Mouse (Mus musculus) liver, embryonic 14 days (tissue): Measurements from ENCODE around the gene Ankdd1a. TPM values are rescaled to one million over a fixed set of nuclear protein-coding genes. Genes with fewer than 3 reads are reported as not detected.

Experiments
- polyA plus RNA-seq: library from polyadenylated mRNA; depleted of rRNA; stranded (reverse); fragments of >200 nt; gene quantifications from 2 replicates; pipeline ENCODE4 v1.2.3, GENCODE M21; 2012; rRNA removed

The Ankdd1a gene
- polyA plus RNA-seq: 0.03 TPM in 1 of 2 replicates, not detected in the other

GRCm38 (mm10) chr9:65519807-65520504, at the start of gene Ankdd1a:
TSS of gene Ankdd1a (minus strand) at chr9:65520193.

GRCm38 (mm10) chr9:65460732-65461442, 59.1 kb downstream of the Ankdd1a start, which contains the start of gene Spg21:
TSS of gene Spg21 (plus strand) at chr9:65460947.

Other genes starting within 250 kb of the Ankdd1a start
- gene Clpx, start 225.9 kb downstream of the Ankdd1a start, polyA plus RNA-seq: 11.1 and 12.7 TPM in 2 replicates
- 4.6 and 5.3 TPM in 2 replicates for gene Pdcd7, start 174.1 kb downstream of the Ankdd1a start, polyA plus RNA-seq
- 0.07 and 0.22 TPM in 2 replicates for gene Ubap1l, start 159.2 kb downstream of the Ankdd1a start, polyA plus RNA-seq
- 0.02 and 0.05 TPM in 2 replicates for gene Kbtbd13, start 128.5 kb downstream of the Ankdd1a start, polyA plus RNA-seq
- gene Rasl12, start 121.7 kb downstream of the Ankdd1a start, polyA plus RNA-seq: 0.12 and 0.17 TPM in 2 replicates
- gene Slc51b, start 97.2 kb downstream of the Ankdd1a start, polyA plus RNA-seq: 0.05 and 0.09 TPM in 2 replicates
- 5.7 and 6.8 TPM in 2 replicates for gene Mtfmt, start 84.4 kb downstream of the Ankdd1a start, polyA plus RNA-seq
- gene Spg21, start 59.2 kb downstream of the Ankdd1a start, polyA plus RNA-seq: 7.6 and 7.7 TPM in 2 replicates
- gene Plekho2, start 59.8 kb upstream of the Ankdd1a start, polyA plus RNA-seq: 13.8 and 17.3 TPM in 2 replicates
- gene Pif1, start 67.0 kb upstream of the Ankdd1a start, polyA plus RNA-seq: 9.4 and 12.9 TPM in 2 replicates
- gene Rbpms2, start 109.5 kb upstream of the Ankdd1a start, polyA plus RNA-seq: 8.2 and 10.3 TPM in 2 replicates
- gene Oaz2, start 147.8 kb upstream of the Ankdd1a start, polyA plus RNA-seq: 20.5 and 21.1 TPM in 2 replicates